Mouse (Mus musculus) spleen, postnatal 36 days (tissue): ENCODE data around the gene Borcs5.

Experiments used
- DNase-seq, 2 experiments: peaks; one replicate each; pipeline ENCODE4 v3.0.0; 2022; ENCODE audit warnings: low spot score in 2 of 2, mixed read lengths in 1 of 2

Gene Borcs5

DNA sequence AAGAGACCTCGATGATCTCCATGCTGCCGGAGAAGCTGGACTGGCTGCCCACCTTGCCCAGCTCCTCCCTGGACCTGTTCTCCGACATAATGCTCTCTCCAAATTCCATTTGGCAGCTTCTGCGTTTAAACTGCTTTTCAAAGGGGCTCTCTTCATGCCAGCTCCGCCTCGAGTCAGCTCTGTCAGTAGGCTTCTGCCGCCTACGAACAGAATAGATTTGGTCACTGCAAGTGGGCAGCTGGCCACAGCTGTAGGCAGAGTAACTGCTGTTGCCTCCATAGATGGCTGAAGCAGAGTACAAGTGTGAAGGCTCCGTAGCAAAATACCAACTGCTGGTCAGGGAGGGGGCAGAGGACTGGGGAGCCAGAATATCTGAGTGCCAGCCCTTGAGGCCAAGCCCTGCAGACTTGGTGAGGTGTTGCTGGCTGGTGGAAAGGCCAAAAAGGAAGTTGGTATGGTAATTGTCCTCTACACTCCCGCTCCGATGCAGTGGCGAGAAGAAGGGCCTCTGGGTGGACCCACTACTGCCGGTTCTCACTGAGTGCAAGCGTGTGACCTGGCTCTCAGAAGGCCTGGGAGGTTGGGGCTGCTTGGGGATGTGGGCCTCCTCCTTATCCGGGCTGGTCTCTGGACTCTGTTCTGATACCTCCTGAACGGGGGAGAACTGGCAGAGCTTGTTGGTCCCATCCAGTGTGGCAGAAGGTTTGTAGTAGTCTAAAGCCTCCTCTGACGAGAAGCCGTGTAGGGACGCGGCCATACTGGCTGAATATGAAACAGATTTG, 78.8 kb downstream of the Borcs5 start:
- DNase-seq, result no peak

DNA sequence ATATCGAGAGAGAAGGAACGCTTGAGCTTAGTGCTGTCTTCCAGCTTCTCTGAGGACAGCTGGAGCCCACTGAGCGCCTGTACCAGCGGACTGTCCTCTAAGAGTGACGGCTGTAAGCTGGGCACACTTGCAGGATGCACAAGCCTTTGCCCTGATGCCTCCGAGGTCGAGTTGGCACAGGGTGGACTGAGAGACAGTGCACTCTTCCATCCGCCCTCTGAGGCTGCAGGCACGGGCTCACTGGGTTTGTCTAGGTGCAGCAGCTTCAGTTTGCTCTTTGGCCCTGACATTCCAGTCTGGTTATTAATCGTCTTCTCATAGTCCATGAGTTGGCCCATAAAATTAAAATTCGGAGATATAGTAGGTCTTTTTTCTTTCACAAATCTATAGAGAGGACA, 79.4 kb downstream of the Borcs5 start:
- DNase-seq, result no peak

DNA sequence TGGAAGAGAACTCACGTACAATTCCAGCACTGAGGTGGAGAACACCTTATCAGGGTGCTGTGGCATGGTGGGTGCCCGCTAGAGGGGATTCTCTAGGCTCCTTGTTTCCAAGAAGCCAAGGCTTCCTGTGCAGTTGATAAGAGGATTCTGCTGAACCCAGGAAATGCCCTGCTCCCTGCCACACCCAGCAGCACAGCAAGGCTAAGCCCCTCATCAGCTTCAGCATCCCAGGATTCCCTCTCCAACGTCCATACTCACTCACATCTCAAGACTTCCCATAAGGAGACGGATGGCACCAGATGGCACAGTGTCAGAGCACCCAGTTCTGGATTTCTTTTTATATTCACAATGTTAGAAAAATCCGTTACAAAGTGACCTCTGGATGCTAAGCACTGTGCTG, 79.8 kb downstream of the Borcs5 start:
- no peak for DNase-seq

GRCm38 (mm10) chr6:134720150-134720549, 80.8 kb downstream of the Borcs5 start:
- no peak for DNase-seq

GRCm38 (mm10) chr6:134721729-134722269, 82.5 kb downstream of the Borcs5 start:
- no peak for DNase-seq

GRCm38 (mm10) chr6:134722906-134723305, 83.6 kb downstream of the Borcs5 start:
- DNase-seq, result no peak

DNA sequence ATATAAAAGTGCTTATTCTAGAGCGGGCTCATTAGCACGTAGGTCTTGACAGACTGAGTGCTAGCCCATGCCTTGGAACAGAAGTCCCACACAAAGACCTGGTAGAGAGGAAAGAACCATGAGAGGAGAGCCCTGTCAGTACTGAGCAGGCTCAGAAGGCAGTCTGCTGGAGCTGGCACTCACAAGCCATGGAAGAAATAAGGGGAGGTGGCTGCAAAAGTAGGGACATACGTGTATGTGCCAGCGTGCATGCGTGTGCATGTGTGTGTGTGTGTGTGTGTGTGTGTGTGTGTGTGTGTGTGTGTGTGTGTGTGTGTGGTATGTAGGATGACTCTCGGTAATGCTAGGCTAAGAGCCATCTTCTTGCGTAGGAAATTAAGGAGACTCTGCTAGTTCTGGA, 84.0 kb downstream of the Borcs5 start:
- DNase-seq, result no peak

DNA sequence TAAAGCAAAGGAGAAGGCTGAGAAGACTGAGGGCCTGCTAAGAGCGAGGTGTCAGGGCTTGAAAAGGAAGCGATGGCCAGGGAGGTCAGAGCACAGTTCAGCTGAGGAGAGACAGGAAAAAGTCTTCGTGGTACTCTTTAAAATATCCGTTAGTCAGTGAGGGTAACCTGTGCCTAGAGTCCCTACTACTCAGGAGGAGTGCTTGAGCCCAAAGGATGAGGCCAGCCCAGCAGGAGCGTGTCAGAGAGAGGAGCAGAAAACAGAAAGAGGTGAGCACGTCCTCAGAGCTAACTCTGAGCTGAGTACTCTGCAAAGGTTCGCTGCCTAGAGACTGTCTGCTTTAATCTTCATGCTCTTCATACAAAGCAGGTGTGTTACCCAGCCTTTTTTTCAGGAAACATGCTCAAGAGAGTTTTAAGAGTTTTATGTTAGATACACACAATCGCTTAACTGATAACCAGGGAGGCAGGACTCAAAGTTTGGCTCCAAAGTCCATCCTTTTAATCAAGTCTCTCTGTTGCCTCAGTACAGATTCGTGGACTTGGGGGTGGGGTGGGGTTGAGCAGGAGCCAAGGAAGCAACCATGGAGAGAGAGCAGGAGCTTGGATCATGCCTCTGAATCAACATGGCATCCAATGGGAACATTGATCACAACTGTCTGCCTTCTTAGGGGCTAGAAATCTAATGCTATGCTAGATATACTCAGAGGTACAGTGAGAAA, 84.7 kb downstream of the Borcs5 start:
- no peak for DNase-seq

DNA sequence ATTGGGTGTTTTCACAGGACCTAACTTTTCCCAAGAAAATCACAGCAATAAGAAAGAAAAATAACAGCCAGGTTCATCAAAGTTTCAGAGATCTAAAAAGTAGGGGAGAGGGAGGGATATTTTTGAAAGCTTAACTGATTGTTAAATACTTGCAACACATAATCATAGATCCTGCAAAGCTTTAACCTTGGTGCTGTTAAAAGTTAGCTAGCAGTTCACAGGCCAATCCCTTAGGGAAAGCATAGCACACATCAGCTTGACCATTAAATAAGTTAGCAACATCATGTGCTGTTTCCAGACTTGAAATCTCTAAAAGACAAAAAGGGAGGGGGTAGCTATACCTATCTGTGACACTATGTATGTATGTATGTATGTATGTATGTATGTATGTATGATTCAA, 86.1 kb downstream of the Borcs5 start:
- no peak for DNase-seq

DNA sequence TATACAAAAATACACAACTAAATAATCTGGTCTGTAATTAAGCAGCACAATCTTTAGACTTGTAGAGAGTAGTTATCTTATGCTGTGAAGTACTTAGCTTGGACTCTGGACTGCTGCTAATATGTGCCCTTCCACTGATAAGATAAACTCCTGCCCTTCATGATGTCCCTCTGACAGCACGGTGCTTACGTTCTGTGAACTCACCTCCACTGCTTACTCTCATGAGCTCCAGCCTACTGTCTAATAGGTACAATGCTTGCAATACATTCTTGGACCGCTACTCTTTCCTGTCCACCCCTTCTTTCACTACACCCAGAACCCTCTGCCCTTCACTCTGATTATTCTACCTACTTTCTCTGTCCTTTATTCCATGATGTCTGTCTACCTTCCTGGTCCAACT, 91.7 kb downstream of the Borcs5 start:
- DNase-seq, result no peak

GRCm38 (mm10) chr6:134732813-134733212, 93.5 kb downstream of the Borcs5 start:
- DNase-seq, result no peak

- DNase-seq, result no peak
Observed at GRCm38 (mm10) chr6:134733800-134734221, 94.5 kb downstream of the Borcs5 start.

- DNase-seq, result no peak
Observed at GRCm38 (mm10) chr6:134736853-134737252, 97.5 kb downstream of the Borcs5 start.

GRCm38 (mm10) chr6:134743568-134743967, 104.3 kb downstream of the Borcs5 start:
- no peak for DNase-seq

GRCm38 (mm10) chr6:134745876-134746275, 106.6 kb downstream of the Borcs5 start:
- DNase-seq, result no peak

- DNase-seq, result no peak
Observed at GRCm38 (mm10) chr6:134748126-134748525, 108.8 kb downstream of the Borcs5 start.

- no peak for DNase-seq
Observed at GRCm38 (mm10) chr6:134751087-134751486, 111.8 kb downstream of the Borcs5 start.

DNA sequence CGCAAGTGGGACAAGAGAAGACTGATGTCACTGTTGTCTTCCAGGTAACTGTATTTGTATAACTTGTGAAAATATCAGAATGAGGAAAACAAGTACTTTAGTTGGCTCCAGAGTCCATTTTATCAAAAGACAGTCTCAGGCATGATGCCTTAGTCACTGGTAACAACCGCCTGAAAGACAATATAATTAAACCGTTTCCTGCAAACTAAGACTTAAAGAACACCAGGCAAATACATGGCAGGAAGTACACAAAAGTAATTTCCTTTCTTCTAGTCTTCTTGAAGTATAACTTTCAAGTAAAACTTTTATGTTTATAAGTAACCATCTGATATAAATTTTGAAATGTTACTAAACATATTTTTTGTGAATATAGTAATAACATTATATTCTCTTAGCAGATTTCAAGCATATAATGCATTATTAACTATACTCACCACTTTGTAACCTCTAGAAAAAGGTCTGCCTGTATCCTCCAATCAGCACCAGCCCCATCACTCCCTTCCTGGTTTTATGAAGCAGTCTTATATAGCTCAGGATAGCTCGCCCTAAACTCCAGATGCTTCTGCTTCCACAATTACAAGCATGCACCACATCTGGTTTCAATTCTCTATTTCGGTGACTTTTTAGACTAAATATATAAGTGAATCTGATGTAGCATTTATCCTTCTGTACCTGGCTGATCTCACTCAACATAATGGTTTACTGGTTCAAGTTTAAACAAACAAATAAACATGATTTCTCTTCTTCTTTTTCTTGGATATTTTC, 112.8 kb downstream of the Borcs5 start:
- DNase-seq, result no peak

DNA sequence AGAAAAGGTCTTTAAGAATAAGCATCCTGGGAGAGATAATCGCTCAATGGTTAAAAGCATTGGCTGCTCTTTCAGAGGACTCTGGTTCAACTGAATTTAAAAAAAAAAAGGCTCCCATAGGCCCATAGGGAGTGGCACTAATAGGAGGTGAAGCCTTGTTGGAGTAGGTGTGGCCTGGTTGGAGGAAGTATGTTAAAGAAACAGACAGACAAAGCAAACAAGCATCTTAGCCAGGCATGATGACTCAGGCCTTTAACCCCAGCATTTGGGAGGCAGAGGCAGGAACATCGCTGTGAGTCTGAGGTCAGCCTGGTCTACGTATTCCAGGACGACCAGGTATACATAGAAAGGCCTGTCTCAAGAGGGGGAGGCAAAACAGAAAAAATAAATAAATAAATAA, 114.1 kb downstream of the Borcs5 start:
- DNase-seq, result no peak

DNA sequence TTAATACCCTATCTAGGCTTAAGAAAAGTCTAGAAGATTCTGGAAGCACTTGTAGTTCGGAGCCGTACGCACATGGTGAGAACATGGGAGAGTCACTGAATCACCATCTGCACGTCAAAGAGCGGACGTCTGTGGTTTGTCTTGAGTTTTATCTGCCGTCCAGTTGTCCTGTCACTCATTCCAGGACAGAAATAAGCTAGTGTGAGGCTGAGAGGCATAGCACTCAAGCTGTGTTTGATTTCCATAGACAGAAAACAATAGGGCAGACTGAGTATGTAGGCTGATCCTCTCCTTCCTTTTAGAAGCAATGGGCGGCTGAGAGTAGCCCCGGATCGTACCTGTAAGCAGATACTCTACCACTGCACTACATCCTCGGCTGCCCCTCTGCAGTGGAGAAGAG, 114.5 kb downstream of the Borcs5 start:
- DNase-seq, result no peak

GRCm38 (mm10) chr6:134756058-134756457, 116.7 kb downstream of the Borcs5 start:
- DNase-seq, result no peak
